Mouse (Mus musculus): ENCODE results near the gene Washc3. TPM values are rescaled to one million over a fixed set of nuclear protein-coding genes. Genes with fewer than 3 reads are reported as not detected.

The Washc3 gene
- total and polyA plus RNA-seq, 2 experiments from 2014 or later = 33.0 to 52.5 TPM

DNA sequence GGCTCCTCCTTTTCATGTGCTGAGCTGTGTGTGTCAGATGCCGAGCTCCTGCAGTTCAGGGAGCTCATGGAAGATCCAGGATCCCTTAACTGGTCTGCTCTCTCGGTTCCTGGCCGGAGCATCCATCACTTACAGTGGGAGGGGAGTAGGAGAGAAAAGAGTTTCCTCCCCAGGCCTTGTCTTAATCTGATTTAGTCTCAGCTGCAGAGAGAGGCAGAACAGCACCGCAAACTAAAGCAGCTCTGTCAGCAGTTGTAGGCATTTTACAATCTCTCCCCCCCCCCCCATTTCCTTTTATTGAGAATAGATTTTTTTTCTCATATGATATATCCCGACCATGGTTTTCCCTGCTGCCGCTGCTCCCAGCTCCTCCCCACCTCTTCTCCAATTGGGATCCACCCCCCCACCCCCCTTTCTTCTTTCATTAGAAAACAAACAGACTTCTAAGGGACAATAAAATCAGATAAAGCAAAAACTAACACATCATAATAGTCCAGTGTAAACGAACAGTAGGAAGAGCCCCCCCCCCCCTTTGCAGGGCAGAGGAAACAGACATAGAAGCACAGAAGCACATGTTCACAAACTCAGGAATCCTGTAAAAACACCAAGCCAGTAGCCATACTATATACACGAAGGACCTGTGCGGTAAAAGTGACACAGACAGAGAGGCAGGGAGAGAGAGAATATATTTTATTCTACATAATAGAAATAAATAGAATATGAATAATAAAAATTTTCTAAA is 51.4 kb downstream of the Washc3 start:
- DNase-seq (ENCODE audit: low spot score) (no peak), ATAC-seq (ENCODE audit: insufficient read depth, low read depth) (no peak)
- H3K4me1 ChIP-seq (ENCODE audit: control insufficient read depth, insufficient read depth) = no peaks in the 10 kb centered on the region
- no peak for TF ChIP-seq CTCF (IDR thresholded peaks at IDR 0.05; ENCODE audit: low read depth)
- no peaks in the 10 kb centered on the region for H3K36me3 ChIP-seq (replicated peaks; ENCODE audit: control insufficient read depth, insufficient read depth, low read length)
- no peak overlapping the region for H3K9ac ChIP-seq (replicated peaks; ENCODE audit: low read depth, low read length)
- no peak overlapping the region for H3K4me3 ChIP-seq (ENCODE audit: low read depth, low read length)
- H3K9me3 ChIP-seq (replicated peaks; ENCODE audit: control insufficient read depth, low read length) = no peaks in the 10 kb centered on the region
- 50% methylated on average over 9 of the region's 9 CpGs for WGBS
- no peak overlapping the region for H3K4me2 ChIP-seq (ENCODE audit: low read depth, low read length)
- H3K27ac ChIP-seq (ENCODE audit: low read depth) = no peak overlapping the region
- H3K27me3 ChIP-seq (ENCODE audit: control insufficient read depth, insufficient read depth, low read length) = no peaks in the 10 kb centered on the region

GRCm38 (mm10) chr10:88255556-88255955 is 54.7 kb downstream of the Washc3 start:
- H3K27me3 ChIP-seq (ENCODE audit: control insufficient read depth, insufficient read depth, low read length) = no peaks in the 10 kb centered on the region
- 77% methylated on average over 2 of the region's 2 CpGs for WGBS
- no peak overlapping the region for H3K27ac ChIP-seq (ENCODE audit: low read depth)
- ATAC-seq (ENCODE audit: insufficient read depth, low read depth) (no peak), DNase-seq (ENCODE audit: low spot score) (no peak)
- H3K4me1 ChIP-seq (ENCODE audit: control insufficient read depth, insufficient read depth) = no peaks in the 10 kb centered on the region
- no peaks in the 10 kb centered on the region for H3K9me3 ChIP-seq (replicated peaks; ENCODE audit: control insufficient read depth, low read length)
- TF ChIP-seq CTCF (IDR thresholded peaks at IDR 0.05; ENCODE audit: low read depth) = no peak
- TF ChIP-seq EP300 (IDR thresholded peaks at IDR 0.05; ENCODE audit: low read depth) = no peak
- no peak overlapping the region for H3K4me2 ChIP-seq (ENCODE audit: low read depth, low read length)
- H3K9ac ChIP-seq (replicated peaks; ENCODE audit: low read depth, low read length) = no peak overlapping the region
- H3K36me3 ChIP-seq (replicated peaks; ENCODE audit: control insufficient read depth, insufficient read depth, low read length) = no peaks in the 10 kb centered on the region
- H3K4me3 ChIP-seq (ENCODE audit: low read depth, low read length) = no peak overlapping the region

DNA sequence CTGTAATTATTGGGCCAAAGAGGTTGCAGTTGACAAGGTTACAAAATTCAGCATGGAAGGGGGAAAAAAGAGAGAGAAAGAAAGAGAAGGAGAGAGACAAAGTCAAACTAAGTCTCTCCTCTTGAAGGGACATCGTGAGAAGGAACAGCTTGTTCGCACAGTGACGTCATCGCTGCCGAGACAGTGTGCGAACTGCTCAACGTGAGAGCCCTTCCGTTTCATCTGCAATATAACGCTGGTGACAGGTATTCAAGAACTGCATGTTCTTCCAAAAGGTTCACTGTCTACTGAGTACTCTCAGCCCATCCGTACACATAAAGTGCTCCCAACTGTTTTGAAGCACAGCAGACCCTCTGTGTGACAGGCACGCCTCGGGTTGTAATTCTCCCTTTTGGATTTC is 59.4 kb downstream of the Washc3 start:
- no peaks in the 10 kb centered on the region for H3K9me3 ChIP-seq (replicated peaks; ENCODE audit: control insufficient read depth, low read length)
- WGBS = 42% methylated on average over 12 of the region's 12 CpGs
- H3K4me3 ChIP-seq (ENCODE audit: low read depth, low read length) = peak overlapping the region; percentile 11; the same call in 1 of the 2 replicates

DNA sequence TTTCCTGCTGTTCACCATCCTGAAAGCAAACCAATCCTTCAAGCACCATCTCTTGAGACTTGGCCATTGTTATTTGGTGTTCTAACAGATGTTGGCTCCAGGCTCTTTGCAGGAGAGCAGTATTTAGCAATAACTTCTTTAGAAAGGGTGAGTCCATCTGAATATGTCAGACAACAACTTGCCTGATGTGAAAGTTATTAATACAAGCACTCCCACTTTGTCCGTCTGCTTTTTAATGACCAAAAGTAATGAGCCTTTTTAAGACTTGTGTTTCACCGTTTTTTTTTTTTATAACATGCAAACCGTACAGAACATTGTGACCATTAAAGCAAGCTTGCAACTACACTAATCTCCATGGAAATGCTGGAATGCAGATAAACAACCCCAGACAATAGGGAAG is 60.3 kb downstream of the Washc3 start:
- Histone ChIP-seq H3K4me2 (ENCODE audit: low read depth, low read length) (no peak overlapping the region), H3K27me3 (ENCODE audit: control insufficient read depth, insufficient read depth, low read length) (no peaks in the 10 kb centered on the region), H3K4me3 (ENCODE audit: low read depth, low read length) (no peak overlapping the region), H3K9me3 (replicated peaks; ENCODE audit: control insufficient read depth, low read length) (no peaks in the 10 kb centered on the region), H3K4me1 (ENCODE audit: control insufficient read depth, insufficient read depth) (no peaks in the 10 kb centered on the region), H3K27ac (ENCODE audit: low read depth) (no peak overlapping the region), H3K36me3 (replicated peaks; ENCODE audit: control insufficient read depth, insufficient read depth, low read length) (no peaks in the 10 kb centered on the region), H3K9ac (replicated peaks; ENCODE audit: low read depth, low read length) (no peak overlapping the region)
- ATAC-seq (ENCODE audit: insufficient read depth, low read depth) = no peak
- TF ChIP-seq CTCF (IDR thresholded peaks at IDR 0.05; ENCODE audit: low read depth) (no peak), EP300 (IDR thresholded peaks at IDR 0.05; ENCODE audit: low read depth) (no peak)
- DNase-seq (ENCODE audit: low spot score) = peak; percentile 9
- 73% methylated on average over 3 of the region's 3 CpGs for WGBS

More for the DNA sequence above, 59.4 kb downstream of the Washc3 start:
- peak; percentile 12 for DNase-seq (ENCODE audit: low spot score)
- Histone ChIP-seq H3K27ac (ENCODE audit: low read depth) (no peak overlapping the region), H3K36me3 (replicated peaks; ENCODE audit: control insufficient read depth, insufficient read depth, low read length) (no peaks in the 10 kb centered on the region), H3K4me2 (ENCODE audit: low read depth, low read length) (peak overlapping the region; percentile 44; the same call in 1 of the 2 replicates), H3K27me3 (ENCODE audit: control insufficient read depth, insufficient read depth, low read length) (no peaks in the 10 kb centered on the region), H3K4me1 (ENCODE audit: control insufficient read depth, insufficient read depth) (no peaks in the 10 kb centered on the region), H3K9ac (replicated peaks; ENCODE audit: low read depth, low read length) (no peak overlapping the region)
- no peak for TF ChIP-seq EP300 (IDR thresholded peaks at IDR 0.05; ENCODE audit: low read depth)
- TF ChIP-seq CTCF (IDR thresholded peaks at IDR 0.05; ENCODE audit: low read depth) = no peak
- ATAC-seq (ENCODE audit: insufficient read depth, low read depth) = peak; percentile 69; the same call in 1 of the 2 replicates

DNA sequence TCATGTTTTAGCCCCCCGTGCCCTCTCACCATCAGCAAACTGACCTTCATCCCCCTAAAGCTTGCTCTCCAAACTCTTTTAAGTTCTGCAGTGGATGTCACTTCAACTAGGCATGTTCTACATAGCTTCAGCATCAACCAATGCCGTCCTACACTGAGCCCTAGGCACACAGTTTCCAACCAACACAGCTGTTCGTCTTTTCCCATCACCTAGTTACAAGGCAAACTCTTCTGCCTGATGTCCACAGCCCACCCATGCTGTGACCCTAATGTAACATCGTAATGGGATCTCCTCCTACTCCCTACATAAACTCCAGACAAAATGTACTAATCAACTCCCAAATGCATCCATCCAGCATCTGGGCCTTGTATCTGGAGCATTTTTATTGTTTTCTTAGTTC is 62.5 kb downstream of the Washc3 start:
- no peak overlapping the region for H3K9ac ChIP-seq (replicated peaks; ENCODE audit: low read depth, low read length)
- H3K36me3 ChIP-seq (replicated peaks; ENCODE audit: control insufficient read depth, insufficient read depth, low read length) = no peaks in the 10 kb centered on the region
- no peak overlapping the region for H3K4me3 ChIP-seq (ENCODE audit: low read depth, low read length)
- ATAC-seq (ENCODE audit: insufficient read depth, low read depth) (no peak), DNase-seq (ENCODE audit: low spot score) (no peak)
- no peak for TF ChIP-seq CTCF (IDR thresholded peaks at IDR 0.05; ENCODE audit: low read depth)
- no peak for TF ChIP-seq EP300 (IDR thresholded peaks at IDR 0.05; ENCODE audit: low read depth)
- no peaks in the 10 kb centered on the region for H3K4me1 ChIP-seq (ENCODE audit: control insufficient read depth, insufficient read depth)
- WGBS = 57% methylated on average over 4 of the region's 4 CpGs
- no peaks in the 10 kb centered on the region for H3K27me3 ChIP-seq (ENCODE audit: control insufficient read depth, insufficient read depth, low read length)
- H3K4me2 ChIP-seq (ENCODE audit: low read depth, low read length) = no peak overlapping the region
- H3K27ac ChIP-seq (ENCODE audit: low read depth) = no peak overlapping the region
- H3K9me3 ChIP-seq (replicated peaks; ENCODE audit: control insufficient read depth, low read length) = no peaks in the 10 kb centered on the region

DNA sequence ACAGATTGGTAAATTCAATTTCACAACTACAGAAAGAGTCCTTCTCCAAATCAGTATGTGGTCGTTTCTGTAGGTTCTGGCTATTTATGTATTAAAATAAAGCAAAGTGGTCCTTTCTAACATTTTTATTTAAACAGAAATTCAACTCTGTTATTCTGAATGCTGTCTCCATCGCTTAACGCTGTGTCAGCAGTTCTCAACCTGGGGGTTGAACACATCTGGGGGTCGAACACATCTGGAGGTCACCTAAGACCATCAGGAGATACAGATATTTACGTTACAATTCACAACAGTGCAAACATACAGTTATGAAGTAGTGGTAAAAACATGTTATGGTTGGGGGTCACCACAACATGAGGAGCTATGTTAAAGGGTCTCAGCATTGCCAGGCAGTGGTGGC is 73.2 kb downstream of the Washc3 start:
- Histone ChIP-seq H3K9me3 (replicated peaks; ENCODE audit: control insufficient read depth, low read length) (no peaks in the 10 kb centered on the region), H3K4me3 (ENCODE audit: low read depth, low read length) (no peak overlapping the region), H3K36me3 (replicated peaks; ENCODE audit: control insufficient read depth, insufficient read depth, low read length) (no peaks in the 10 kb centered on the region), H3K27ac (ENCODE audit: low read depth) (no peak overlapping the region), H3K4me2 (ENCODE audit: low read depth, low read length) (no peak overlapping the region), H3K4me1 (ENCODE audit: control insufficient read depth, insufficient read depth) (no peaks in the 10 kb centered on the region), H3K27me3 (ENCODE audit: control insufficient read depth, insufficient read depth, low read length) (no peaks in the 10 kb centered on the region), H3K9ac (replicated peaks; ENCODE audit: low read depth, low read length) (no peak overlapping the region)
- TF ChIP-seq CTCF (IDR thresholded peaks at IDR 0.05; ENCODE audit: low read depth) = no peak
- TF ChIP-seq EP300 (IDR thresholded peaks at IDR 0.05; ENCODE audit: low read depth) = no peak
- WGBS = 81% methylated on average over 5 of the region's 5 CpGs
- DNase-seq (ENCODE audit: low spot score) = no peak
- no peak for ATAC-seq (ENCODE audit: insufficient read depth, low read depth)

Measured in heart, postnatal 0 days (tissue).